ENCODE assay signal across 12 mouse cellular contexts in the genomic region with DNA sequence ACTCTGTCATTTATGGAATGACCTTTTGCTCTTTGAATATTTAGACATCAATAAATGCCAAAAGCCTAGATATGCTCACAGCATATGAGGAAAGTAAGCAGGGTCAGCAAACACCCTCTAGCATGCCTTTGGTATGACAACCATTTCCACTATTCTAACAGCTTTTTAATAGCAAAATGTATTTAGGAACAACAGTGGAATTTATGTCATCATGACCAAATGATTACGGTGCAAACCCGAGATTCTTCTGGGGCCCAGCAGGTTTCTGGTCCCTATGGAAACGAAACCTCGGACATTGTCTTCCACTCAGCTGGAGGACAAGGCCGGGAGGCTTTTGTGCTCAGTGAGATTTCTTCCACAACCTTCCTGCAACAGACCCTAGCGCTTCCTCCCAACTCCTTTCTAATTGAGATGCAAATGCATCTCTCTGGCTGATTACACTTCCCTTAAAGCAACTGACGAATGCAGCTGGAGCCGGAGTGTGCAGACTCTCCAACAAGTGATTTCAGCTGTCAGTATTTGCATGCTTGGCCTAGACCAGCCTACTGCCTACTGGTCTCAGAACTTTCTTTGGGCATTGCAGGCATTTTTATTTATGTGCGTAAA.
DNase-seq lines count a peak whose midpoint lies in the region; ATAC-seq and TF ChIP-seq lines count a peak whose summit lies in the region.
"Had no signal": no experiment of that assay in that cellular context is flagged by ENCODE, and none has a peak within 500 bp of the region (broad histone marks: within the 10 kb centered on the region; RNA-seq: fewer than 3 reads in every experiment).

No protein-coding gene starts in this region.

- no peak overlapping the region for H3K9ac ChIP-seq in forebrain, embryonic 14.5 days (ENCODE audit: low read length)
- H3K9ac ChIP-seq in midbrain, embryonic 11.5 days (ENCODE audit: low read length), result no peak overlapping the region
- no peak overlapping the region for H3K9ac ChIP-seq in heart, adult 2 months (ENCODE audit: low read depth, low read length)
- H3K9ac ChIP-seq: embryonic facial prominence, embryonic 12.5 days; limb, embryonic 15.5 days had no signal

- 2% methylated on average over 9 of the region's 9 CpGs for WGBS in forebrain, embryonic 14.5 days
- 7% methylated on average over 9 of the region's 9 CpGs for WGBS in midbrain, embryonic 11.5 days
- WGBS in thymus, adult 2 months, result 95% methylated on average over 9 of the region's 9 CpGs
- WGBS in heart, adult 2 months, result 65% methylated on average over 9 of the region's 9 CpGs

- no peak for TF ChIP-seq CTCF in layer of hippocampus, adult 2 months (conservative IDR thresholded peaks at IDR 0.05)
- no peak for TF ChIP-seq CTCF in thymus, adult 2 months (IDR thresholded peaks at IDR 0.05; ENCODE audit: borderline replicate concordance, control insufficient read depth, extremely low read depth, insufficient read depth, low read length, poor library complexity)
- TF ChIP-seq CTCF in heart, adult 2 months (IDR thresholded peaks at IDR 0.05), result no peak

- H3K4me3 ChIP-seq in layer of hippocampus, adult 2 months, result no peak overlapping the region
- no peak overlapping the region for H3K4me3 ChIP-seq in forebrain, embryonic 14.5 days (ENCODE audit: low read depth, low read length)
- no peak overlapping the region for H3K4me3 ChIP-seq in midbrain, embryonic 11.5 days (ENCODE audit: low read depth, low read length)
- no peak overlapping the region for H3K4me3 ChIP-seq in thymus, adult 2 months (ENCODE audit: control insufficient read depth, insufficient read depth, low read length)
- no peak overlapping the region for H3K4me3 ChIP-seq in heart, adult 2 months
- H3K4me3 ChIP-seq: embryonic facial prominence, embryonic 12.5 days; limb, embryonic 15.5 days had no signal

- no peak overlapping the region for H3K4me2 ChIP-seq in forebrain, embryonic 14.5 days (ENCODE audit: low read length)
- peak overlapping the region; percentile 17; the same call in 1 of the 2 replicates for H3K4me2 ChIP-seq in midbrain, embryonic 11.5 days
- H3K4me2 ChIP-seq: embryonic facial prominence, embryonic 12.5 days; limb, embryonic 15.5 days had no signal

- TF ChIP-seq EP300 in heart, adult 2 months (IDR thresholded peaks at IDR 0.05; ENCODE audit: insufficient read depth, low read depth, low read length), result no peak

- no peaks in the 10 kb centered on the region for H3K79me2 ChIP-seq in heart, adult 2 months (replicated peaks; ENCODE audit: control insufficient read depth, insufficient read depth, low read length)

- no peaks in the 10 kb centered on the region for H3K27me3 ChIP-seq in forebrain, embryonic 14.5 days (replicated peaks; ENCODE audit: control insufficient read depth, insufficient read depth, low read length)
- H3K27me3 ChIP-seq in midbrain, embryonic 11.5 days (ENCODE audit: control insufficient read depth, insufficient read depth, low read length), result no peaks in the 10 kb centered on the region
- H3K27me3 ChIP-seq in thymus, adult 2 months (ENCODE audit: control insufficient read depth, insufficient read depth, low read length), result no peaks in the 10 kb centered on the region
- H3K27me3 ChIP-seq in heart, adult 2 months (ENCODE audit: control insufficient read depth, insufficient read depth, low read length), result no peaks in the 10 kb centered on the region
- H3K27me3 ChIP-seq: embryonic facial prominence, embryonic 12.5 days; limb, embryonic 15.5 days had no signal

- no peak for DNase-seq in layer of hippocampus, adult 2 months (ENCODE audit: low spot score in 2 of 2)
- no peak for DNase-seq in layer of hippocampus, adult 9-11 months
- peak; percentile 92 for DNase-seq in forebrain, embryonic 14.5 days (ENCODE audit: low spot score)
- DNase-seq in midbrain, embryonic 11.5 days (ENCODE audit: low spot score, missing footprints), result peak; percentile 94
- DNase-seq in thymus, adult 2 months, result no peak
- DNase-seq in cerebellum, postnatal 4 days (ENCODE audit: low spot score in 2 of 2), result no peak
- no peak for DNase-seq in heart, adult 2 months
- no peak for DNase-seq in cerebellum, postnatal 36 days
- DNase-seq: kidney, adult 11 months; lung, postnatal 36 days had no signal

- H3K27ac ChIP-seq in layer of hippocampus, adult 2 months, result peak overlapping the region; percentile 10; the same call in 1 of the 2 replicates
- peak overlapping the region; percentile 71 for H3K27ac ChIP-seq in forebrain, embryonic 14.5 days (ENCODE audit: low read depth, low read length)
- peak overlapping the region; percentile 84 for H3K27ac ChIP-seq in midbrain, embryonic 11.5 days (ENCODE audit: low read depth, low read length)
- H3K27ac ChIP-seq in thymus, adult 2 months (ENCODE audit: control insufficient read depth, insufficient read depth, low read length), result no peak overlapping the region
- H3K27ac ChIP-seq in heart, adult 2 months, result no peak overlapping the region
- H3K27ac ChIP-seq: embryonic facial prominence, embryonic 12.5 days; limb, embryonic 15.5 days had no signal

- H3K36me3 ChIP-seq in forebrain, embryonic 14.5 days (ENCODE audit: control insufficient read depth, insufficient read depth, low read length), result no peaks in the 10 kb centered on the region
- H3K36me3 ChIP-seq in midbrain, embryonic 11.5 days (ENCODE audit: control insufficient read depth, insufficient read depth, low read length), result no peaks in the 10 kb centered on the region
- H3K36me3 ChIP-seq in thymus, adult 2 months (ENCODE audit: control insufficient read depth, insufficient read depth, low read length), result no peaks in the 10 kb centered on the region
- H3K36me3 ChIP-seq in heart, adult 2 months (ENCODE audit: control insufficient read depth, insufficient read depth, low read length), result no peaks in the 10 kb centered on the region
- H3K36me3 ChIP-seq: embryonic facial prominence, embryonic 12.5 days; limb, embryonic 15.5 days had no signal

- peaks cover 32% of the 10 kb centered on the region for H3K4me1 ChIP-seq in forebrain, embryonic 14.5 days (ENCODE audit: control insufficient read depth, insufficient read depth, low read length)
- H3K4me1 ChIP-seq in midbrain, embryonic 11.5 days (ENCODE audit: control insufficient read depth, insufficient read depth, low read length), result peaks cover 40% of the 10 kb centered on the region
- H3K4me1 ChIP-seq in thymus, adult 2 months (replicated peaks; ENCODE audit: control insufficient read depth, insufficient read depth, low read length), result no peaks in the 10 kb centered on the region
- H3K4me1 ChIP-seq in heart, adult 2 months (ENCODE audit: control insufficient read depth, insufficient read depth, low read length), result no peaks in the 10 kb centered on the region

- peak; percentile 84 for ATAC-seq in forebrain, embryonic 14.5 days
- peak; percentile 87 for ATAC-seq in midbrain, embryonic 11.5 days (ENCODE audit: low FRiP score)

- intact Hi-C loops in heart, adult 2 months (cut with DNase I), result no loop called here

- TF ChIP-seq POLR2A in thymus, adult 2 months (IDR thresholded peaks at IDR 0.05; ENCODE audit: control insufficient read depth, extremely low read depth, insufficient read depth, low read length, poor library complexity), result no peak
- TF ChIP-seq POLR2A in heart, adult 2 months (IDR thresholded peaks at IDR 0.05; ENCODE audit: insufficient read depth, low read depth, low read length), result no peak

- no peaks in the 10 kb centered on the region for H3K9me3 ChIP-seq in forebrain, embryonic 14.5 days (replicated peaks; ENCODE audit: control insufficient read depth, low read length)
- no peaks in the 10 kb centered on the region for H3K9me3 ChIP-seq in midbrain, embryonic 11.5 days (ENCODE audit: control insufficient read depth, low read length)
- H3K9me3 ChIP-seq: embryonic facial prominence, embryonic 12.5 days; limb, embryonic 15.5 days had no signal

Comparison
In these comparisons a context has a peak if more than half of its experiments do, and no peak if none do; other contexts are left out.
1. DNase-seq: peak in forebrain, embryonic 14.5 days (single experiment) and midbrain, embryonic 11.5 days (single experiment); none in layer of hippocampus, adult 2 months (0 of 2), layer of hippocampus, adult 9-11 months (single experiment), thymus, adult 2 months (single experiment), cerebellum, postnatal 4 days (0 of 2), heart, adult 2 months (0 of 2) and cerebellum, postnatal 36 days (0 of 2).
2. H3K27ac ChIP-seq: peak in layer of hippocampus, adult 2 months (single experiment), forebrain, embryonic 14.5 days (single experiment) and midbrain, embryonic 11.5 days (single experiment); none in thymus, adult 2 months (single experiment) and heart, adult 2 months (single experiment).